Mouse (Mus musculus): ENCODE results near the gene Dcaf11. TPM values are rescaled to one million over a fixed set of nuclear protein-coding genes. Genes with fewer than 3 reads are reported as not detected.

The Dcaf11 gene
- total and polyA plus RNA-seq, 2 experiments from 2014 or later = 94.1 to 97.9 TPM

DNA sequence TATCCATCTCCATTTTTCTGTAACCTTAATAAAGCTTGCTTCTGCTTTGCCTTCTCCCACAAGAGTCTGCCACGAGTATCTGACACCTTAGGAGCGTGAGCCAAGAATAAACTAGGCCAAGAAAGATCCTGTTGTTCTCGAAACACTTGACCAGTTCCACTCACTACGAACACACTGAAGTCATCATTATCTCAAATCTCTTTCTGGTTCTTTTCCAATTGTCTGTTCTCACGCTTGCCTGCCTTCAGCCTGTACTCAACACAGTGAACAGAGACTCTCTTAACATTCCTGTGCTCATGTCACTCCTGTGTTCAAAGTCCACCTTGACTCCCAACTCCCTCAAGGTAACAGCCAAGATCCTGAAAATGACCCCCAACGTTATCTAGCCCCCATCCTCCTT, 53.5 kb downstream of the Dcaf11 start:
- ATAC-seq = no peak
- H3K27me3 ChIP-seq (ENCODE audit: insufficient read depth, low read length) = no peaks in the 10 kb centered on the region
- TF ChIP-seq CTCF (IDR thresholded peaks at IDR 0.05; ENCODE audit: low read depth) = no peak
- H3K4me2 ChIP-seq (ENCODE audit: low read depth, low read length) = no peak overlapping the region
- 65% methylated on average over 6 of the region's 6 CpGs for WGBS
- no peak overlapping the region for H3K9ac ChIP-seq (replicated peaks; ENCODE audit: low read length)
- H3K4me3 ChIP-seq (ENCODE audit: low read length) = no peak overlapping the region
- H3K36me3 ChIP-seq (ENCODE audit: insufficient read depth, low read length) = peaks cover 10% of the 10 kb centered on the region; the same call in 1 of the 2 replicates
- no peak overlapping the region for H3K27ac ChIP-seq
- no peaks in the 10 kb centered on the region for H3K4me1 ChIP-seq (ENCODE audit: insufficient read depth, low read length)
- no peaks in the 10 kb centered on the region for H3K9me3 ChIP-seq (ENCODE audit: low read length)
- no peak for DNase-seq (ENCODE audit: low spot score)

DNA sequence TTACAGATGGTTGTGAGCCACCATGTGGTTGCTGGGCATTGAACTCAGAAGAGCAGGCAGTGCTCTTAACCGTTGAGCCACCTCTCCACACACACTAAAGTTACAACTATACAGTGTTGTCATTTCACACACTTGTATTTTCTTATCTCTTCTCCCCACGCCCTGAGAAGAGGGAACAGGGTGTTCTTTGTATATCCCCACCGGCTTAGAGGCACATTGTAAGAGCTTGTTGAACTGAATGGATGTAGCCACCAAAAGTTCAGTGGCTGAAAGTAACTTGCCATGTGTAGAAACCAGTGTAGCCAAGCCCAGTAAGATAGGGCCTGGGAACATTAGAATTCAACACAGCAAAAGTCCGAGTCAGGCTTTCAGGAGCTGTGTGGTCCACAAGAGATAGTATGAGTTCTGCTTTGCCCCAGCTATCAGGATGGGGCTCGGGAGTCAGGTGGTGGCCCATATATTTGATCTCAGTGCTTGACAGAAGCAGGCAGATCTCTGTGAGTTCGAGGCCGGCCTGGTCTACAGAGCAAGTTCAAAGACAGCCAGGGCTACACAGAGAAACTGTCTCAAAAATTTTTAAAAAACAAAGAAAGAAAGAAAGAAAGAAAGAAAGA, 54.9 kb downstream of the Dcaf11 start:
- H3K27ac ChIP-seq = no peak overlapping the region
- no peak for ATAC-seq
- no peak overlapping the region for H3K4me2 ChIP-seq (ENCODE audit: low read depth, low read length)
- no peak overlapping the region for H3K9ac ChIP-seq (replicated peaks; ENCODE audit: low read length)
- no peak overlapping the region for H3K4me3 ChIP-seq (ENCODE audit: low read length)
- DNase-seq (ENCODE audit: low spot score) = no peak
- H3K9me3 ChIP-seq (ENCODE audit: low read length) = no peaks in the 10 kb centered on the region
- no peak for TF ChIP-seq CTCF (IDR thresholded peaks at IDR 0.05; ENCODE audit: low read depth)
- peaks cover 3% of the 10 kb centered on the region; the same call in 1 of the 2 replicates for H3K36me3 ChIP-seq (ENCODE audit: insufficient read depth, low read length)
- H3K27me3 ChIP-seq (ENCODE audit: insufficient read depth, low read length) = no peaks in the 10 kb centered on the region
- 78% methylated on average over 7 of the region's 7 CpGs for WGBS
- H3K4me1 ChIP-seq (ENCODE audit: insufficient read depth, low read length) = no peaks in the 10 kb centered on the region

DNA sequence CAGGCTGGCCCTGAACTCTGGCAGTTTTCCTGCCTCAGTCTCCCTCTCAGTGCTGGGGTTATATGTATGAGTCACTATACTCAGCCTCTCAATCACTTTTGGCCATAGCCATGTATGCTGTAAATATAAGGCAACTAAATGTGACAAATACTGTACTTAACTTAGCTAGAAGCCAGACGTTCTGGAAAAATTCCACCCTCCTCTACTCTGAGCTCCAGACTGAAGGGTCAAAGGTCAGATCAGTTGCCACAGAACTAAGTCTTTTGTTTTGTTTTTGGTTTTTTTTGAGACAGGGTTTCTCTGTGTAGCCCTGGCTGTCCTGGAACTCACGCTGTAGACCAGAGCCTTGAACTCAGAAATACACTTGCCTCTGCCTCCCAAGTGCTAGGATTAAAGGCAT, 56.1 kb downstream of the Dcaf11 start:
- Histone ChIP-seq H3K27me3 (ENCODE audit: insufficient read depth, low read length) (no peaks in the 10 kb centered on the region), H3K4me1 (ENCODE audit: insufficient read depth, low read length) (no peaks in the 10 kb centered on the region), H3K27ac (no peak overlapping the region), H3K9ac (replicated peaks; ENCODE audit: low read length) (no peak overlapping the region), H3K4me2 (ENCODE audit: low read depth, low read length) (no peak overlapping the region), H3K4me3 (ENCODE audit: low read length) (no peak overlapping the region), H3K36me3 (ENCODE audit: insufficient read depth, low read length) (no peaks in the 10 kb centered on the region), H3K9me3 (ENCODE audit: low read length) (no peaks in the 10 kb centered on the region)
- ATAC-seq (no peak), DNase-seq (ENCODE audit: low spot score) (no peak)
- 42% methylated on average over 2 of the region's 2 CpGs for WGBS
- TF ChIP-seq CTCF (IDR thresholded peaks at IDR 0.05; ENCODE audit: low read depth) = no peak

DNA sequence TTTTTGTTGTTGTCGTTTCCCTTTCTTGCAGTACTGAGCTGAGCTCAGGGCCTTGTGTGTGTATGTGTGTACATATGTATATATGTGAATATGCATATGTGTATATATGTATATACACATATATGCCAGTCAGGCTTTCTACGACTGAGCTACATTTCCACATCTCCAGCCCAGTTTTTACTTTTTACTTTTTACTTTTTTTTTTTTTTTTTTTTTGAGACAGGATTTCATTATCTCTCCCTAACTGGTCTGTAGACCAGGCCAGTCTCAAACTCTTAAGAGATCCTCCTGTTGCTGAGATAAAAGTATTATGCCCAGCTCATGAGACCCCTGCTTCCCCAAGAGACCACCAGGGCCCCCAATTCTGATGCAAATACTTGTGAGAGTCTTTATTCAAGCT, 57.0 kb downstream of the Dcaf11 start:
- Histone ChIP-seq H3K4me3 (ENCODE audit: low read length) (no peak overlapping the region), H3K27ac (no peak overlapping the region), H3K4me2 (ENCODE audit: low read depth, low read length) (no peak overlapping the region), H3K36me3 (ENCODE audit: insufficient read depth, low read length) (no peaks in the 10 kb centered on the region), H3K9me3 (ENCODE audit: low read length) (no peaks in the 10 kb centered on the region), H3K27me3 (ENCODE audit: insufficient read depth, low read length) (no peaks in the 10 kb centered on the region), H3K9ac (replicated peaks; ENCODE audit: low read length) (no peak overlapping the region), H3K4me1 (ENCODE audit: insufficient read depth, low read length) (no peaks in the 10 kb centered on the region)
- no peak for ATAC-seq
- DNase-seq (ENCODE audit: low spot score) = no peak
- no peak for TF ChIP-seq CTCF (IDR thresholded peaks at IDR 0.05; ENCODE audit: low read depth)
- WGBS = 80% methylated on average over 2 of the region's 2 CpGs

DNA sequence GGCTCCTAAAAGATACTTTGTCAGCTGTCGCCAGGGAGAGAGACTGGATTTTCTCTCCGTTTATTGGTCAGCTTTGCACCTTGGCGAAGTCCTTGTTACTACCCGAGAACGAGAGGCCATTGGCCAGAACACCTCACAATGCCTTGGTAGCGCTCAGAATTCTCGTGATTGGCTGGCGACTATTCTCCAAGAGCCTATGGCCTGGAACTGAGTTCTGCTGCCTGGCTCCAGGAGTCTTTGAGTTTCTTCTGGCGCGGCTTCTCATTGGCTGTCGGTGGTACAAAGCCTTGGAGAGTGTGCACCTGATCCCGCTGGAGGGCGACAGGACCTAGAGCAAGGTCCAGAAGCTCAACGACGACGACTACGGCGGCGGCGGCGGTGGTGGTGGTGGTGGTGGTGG, 58.0 kb downstream of the Dcaf11 start, which contains the start of gene Rec8:
Gene Rec8, plus strand, starts transcription at position 216 of the 400 bp plus-strand sequence.
- H3K27ac ChIP-seq = peak within 1 kb of the TSS; percentile 48; the same call in 1 of the 2 replicates
- H3K27me3 ChIP-seq (ENCODE audit: insufficient read depth, low read length) = no peaks in the 10 kb centered on the region
- H3K4me2 ChIP-seq (ENCODE audit: low read depth, low read length) = peak within 1 kb of the TSS; percentile 35; the same call in 1 of the 2 replicates
- 16% methylated on average over 21 of the region's 21 CpGs for WGBS
- ATAC-seq = peak; percentile 86
- peak within 1 kb of the TSS; percentile 21 for H3K4me3 ChIP-seq (ENCODE audit: low read length)
- H3K36me3 ChIP-seq (ENCODE audit: insufficient read depth, low read length) = no peaks in the 10 kb centered on the region
- DNase-seq (ENCODE audit: low spot score) = peak; percentile 74
- H3K4me1 ChIP-seq (ENCODE audit: insufficient read depth, low read length) = no peaks in the 10 kb centered on the region
- TF ChIP-seq CTCF (IDR thresholded peaks at IDR 0.05; ENCODE audit: low read depth) = peak; percentile 32
- H3K9ac ChIP-seq (replicated peaks; ENCODE audit: low read length) = peak within 1 kb of the TSS; percentile 30; the same call in 1 of the 2 replicates
- H3K9me3 ChIP-seq (ENCODE audit: low read length) = no peaks in the 10 kb centered on the region

DNA sequence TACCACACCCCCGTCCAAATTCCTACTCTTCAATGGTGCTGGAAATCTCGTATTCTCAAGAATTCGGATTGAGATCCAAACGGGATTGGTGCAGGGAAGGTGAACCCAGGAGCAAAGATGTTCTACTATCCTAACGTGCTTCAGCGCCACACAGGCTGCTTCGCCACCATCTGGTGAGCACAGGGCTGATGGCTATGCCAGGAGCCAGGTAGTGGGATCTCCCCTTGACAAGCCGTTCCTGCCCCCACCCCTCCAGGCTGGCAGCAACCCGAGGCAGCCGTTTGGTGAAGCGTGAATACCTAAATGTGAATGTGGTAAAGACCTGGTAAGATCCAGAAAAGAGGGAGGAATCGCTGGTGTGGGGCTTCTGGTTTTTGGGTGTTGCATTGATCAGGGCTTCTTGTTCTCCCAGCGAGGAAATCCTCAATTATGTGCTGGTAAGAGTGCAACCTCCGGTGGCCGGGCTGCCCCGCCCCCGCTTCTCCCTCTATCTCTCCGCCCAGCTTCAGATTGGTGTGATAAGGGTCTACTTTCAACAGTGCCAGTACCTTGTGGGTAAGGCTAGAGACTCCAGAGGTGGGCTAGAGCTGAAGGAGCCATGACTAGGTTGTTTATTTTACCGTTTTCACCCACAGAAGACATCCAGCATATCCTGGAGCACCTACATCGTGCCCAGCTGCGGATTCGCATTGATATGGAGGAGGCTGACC, 58.8 kb downstream of the Dcaf11 start:
- Histone ChIP-seq H3K27ac (peak overlapping the region; percentile 48; the same call in 1 of the 2 replicates), H3K4me1 (ENCODE audit: insufficient read depth, low read length) (no peaks in the 10 kb centered on the region), H3K36me3 (ENCODE audit: insufficient read depth, low read length) (no peaks in the 10 kb centered on the region), H3K4me3 (ENCODE audit: low read length) (peak overlapping the region; percentile 21), H3K9ac (replicated peaks; ENCODE audit: low read length) (peak overlapping the region; percentile 30; the same call in 1 of the 2 replicates), H3K9me3 (ENCODE audit: low read length) (no peaks in the 10 kb centered on the region), H3K4me2 (ENCODE audit: low read depth, low read length) (peak overlapping the region; percentile 35; the same call in 1 of the 2 replicates), H3K27me3 (ENCODE audit: insufficient read depth, low read length) (no peaks in the 10 kb centered on the region)
- TF ChIP-seq CTCF (IDR thresholded peaks at IDR 0.05; ENCODE audit: low read depth) = no peak
- peak; percentile 47; the same call in 1 of the 2 replicates for ATAC-seq
- 52% methylated on average over 22 of the region's 22 CpGs for WGBS
- peak; percentile 24 for DNase-seq (ENCODE audit: low spot score)

Other genes with a start within 250 kb of the Dcaf11 start
- 15.8 and 18.4 TPM in 2 replicates for gene Dhrs4, start 81.2 kb upstream of the Dcaf11 start, total RNA-seq (2014; rRNA removed)
- 28.1 and 29.6 TPM in 2 replicates for gene Dhrs4, start 81.2 kb upstream of the Dcaf11 start, polyA plus RNA-seq (2015; fragmentation: Nextera tagmentation; extraction: Ambion mirVana)
- gene Carmil3, start 69.4 kb upstream of the Dcaf11 start, total RNA-seq (2014; rRNA removed) = 90.5 and 120 TPM in 2 replicates
- 23.8 and 25.2 TPM in 2 replicates for gene Carmil3, start 69.4 kb upstream of the Dcaf11 start, polyA plus RNA-seq (2015; fragmentation: Nextera tagmentation; extraction: Ambion mirVana)
- gene Cpne6, start 49.6 kb upstream of the Dcaf11 start, total RNA-seq (2014; rRNA removed) = 8.3 and 19.7 TPM in 2 replicates
- 25.3 and 28.0 TPM in 2 replicates for gene Cpne6, start 49.6 kb upstream of the Dcaf11 start, polyA plus RNA-seq (2015; fragmentation: Nextera tagmentation; extraction: Ambion mirVana)
- 4.4 and 7.1 TPM in 2 replicates for gene Nrl, start 35.0 kb upstream of the Dcaf11 start, total RNA-seq (2014; rRNA removed)
- 0.23 and 0.33 TPM in 2 replicates for gene Nrl, start 35.0 kb upstream of the Dcaf11 start, polyA plus RNA-seq (2015; fragmentation: Nextera tagmentation; extraction: Ambion mirVana)
- gene Pck2, start 19.7 kb upstream of the Dcaf11 start, total RNA-seq (2014; rRNA removed) = 30.5 and 32.0 TPM in 2 replicates
- 19.9 and 22.5 TPM in 2 replicates for gene Pck2, start 19.7 kb upstream of the Dcaf11 start, polyA plus RNA-seq (2015; fragmentation: Nextera tagmentation; extraction: Ambion mirVana)
- not detected in 2 replicates for gene A730061H03Rik, start 400 bp downstream of the Dcaf11 start, total RNA-seq (2014; rRNA removed)
- gene A730061H03Rik, start 400 bp downstream of the Dcaf11 start, polyA plus RNA-seq (2015; fragmentation: Nextera tagmentation; extraction: Ambion mirVana) = 0.55 TPM in 1 of 2 replicates, not detected in the other
- 2.9 TPM in 1 of 2 replicates, not detected in the other for gene Fitm1, start 15.6 kb downstream of the Dcaf11 start, total RNA-seq (2014; rRNA removed)
- 0.25 TPM in 1 of 2 replicates, not detected in the other for gene Fitm1, start 15.6 kb downstream of the Dcaf11 start, polyA plus RNA-seq (2015; fragmentation: Nextera tagmentation; extraction: Ambion mirVana)
- 86.5 and 128 TPM in 2 replicates for gene Psme1, start 18.1 kb downstream of the Dcaf11 start, total RNA-seq (2014; rRNA removed)
- 226 and 244 TPM in 2 replicates for gene Psme1, start 18.1 kb downstream of the Dcaf11 start, polyA plus RNA-seq (2015; fragmentation: Nextera tagmentation; extraction: Ambion mirVana)
- gene Emc9, start 25.3 kb downstream of the Dcaf11 start, total RNA-seq (2014; rRNA removed) = 26.6 and 51.6 TPM in 2 replicates
- gene Emc9, start 25.3 kb downstream of the Dcaf11 start, polyA plus RNA-seq (2015; fragmentation: Nextera tagmentation; extraction: Ambion mirVana) = 79.0 and 82.2 TPM in 2 replicates
- gene Psme2, start 31.1 kb downstream of the Dcaf11 start, total RNA-seq (2014; rRNA removed) = 51.9 and 57.6 TPM in 2 replicates
- 163 and 208 TPM in 2 replicates for gene Psme2, start 31.1 kb downstream of the Dcaf11 start, polyA plus RNA-seq (2015; fragmentation: Nextera tagmentation; extraction: Ambion mirVana)
- gene Rnf31, start 31.7 kb downstream of the Dcaf11 start, total RNA-seq (2014; rRNA removed) = 23.6 and 25.5 TPM in 2 replicates
- gene Rnf31, start 31.7 kb downstream of the Dcaf11 start, polyA plus RNA-seq (2015; fragmentation: Nextera tagmentation; extraction: Ambion mirVana) = 21.0 and 21.2 TPM in 2 replicates
- gene Irf9, start 43.6 kb downstream of the Dcaf11 start, total RNA-seq (2014; rRNA removed) = 14.8 and 18.4 TPM in 2 replicates
- 7.3 and 10.1 TPM in 2 replicates for gene Irf9, start 43.6 kb downstream of the Dcaf11 start, polyA plus RNA-seq (2015; fragmentation: Nextera tagmentation; extraction: Ambion mirVana)
- gene Rec8, start 58.0 kb downstream of the Dcaf11 start, total RNA-seq (2014; rRNA removed) = 11.6 and 12.8 TPM in 2 replicates
- 12.2 and 14.1 TPM in 2 replicates for gene Rec8, start 58.0 kb downstream of the Dcaf11 start, polyA plus RNA-seq (2015; fragmentation: Nextera tagmentation; extraction: Ambion mirVana)
- gene Ipo4, start 76.0 kb downstream of the Dcaf11 start, total RNA-seq (2014; rRNA removed) = 120 and 132 TPM in 2 replicates
- 92.5 and 106 TPM in 2 replicates for gene Ipo4, start 76.0 kb downstream of the Dcaf11 start, polyA plus RNA-seq (2015; fragmentation: Nextera tagmentation; extraction: Ambion mirVana)
- 2.8 and 7.9 TPM in 2 replicates for gene Gm49378, start 77.9 kb downstream of the Dcaf11 start, total RNA-seq (2014; rRNA removed)
- gene Gm49378, start 77.9 kb downstream of the Dcaf11 start, polyA plus RNA-seq (2015; fragmentation: Nextera tagmentation; extraction: Ambion mirVana) = 1.0 and 1.4 TPM in 2 replicates
- gene Tm9sf1, start 83.8 kb downstream of the Dcaf11 start, total RNA-seq (2014; rRNA removed) = 55.3 and 59.3 TPM in 2 replicates
- gene Tm9sf1, start 83.8 kb downstream of the Dcaf11 start, polyA plus RNA-seq (2015; fragmentation: Nextera tagmentation; extraction: Ambion mirVana) = 59.7 and 62.8 TPM in 2 replicates
- gene Tssk4, start 90.2 kb downstream of the Dcaf11 start, total RNA-seq (2014; rRNA removed) = 0.32 and 1.3 TPM in 2 replicates
- 0.24 and 0.28 TPM in 2 replicates for gene Tssk4, start 90.2 kb downstream of the Dcaf11 start, polyA plus RNA-seq (2015; fragmentation: Nextera tagmentation; extraction: Ambion mirVana)
- gene Mdp1, start 100.5 kb downstream of the Dcaf11 start, total RNA-seq (2014; rRNA removed) = 40.6 and 45.1 TPM in 2 replicates
- 70.6 and 70.8 TPM in 2 replicates for gene Mdp1, start 100.5 kb downstream of the Dcaf11 start, polyA plus RNA-seq (2015; fragmentation: Nextera tagmentation; extraction: Ambion mirVana)
- 17.5 and 24.3 TPM in 2 replicates for gene Gmpr2, start 111.9 kb downstream of the Dcaf11 start, total RNA-seq (2014; rRNA removed)
- gene Gmpr2, start 111.9 kb downstream of the Dcaf11 start, polyA plus RNA-seq (2015; fragmentation: Nextera tagmentation; extraction: Ambion mirVana) = 36.9 and 37.6 TPM in 2 replicates
- 128 and 143 TPM in 2 replicates for gene Nedd8, start 112.1 kb downstream of the Dcaf11 start, total RNA-seq (2014; rRNA removed)
- gene Nedd8, start 112.1 kb downstream of the Dcaf11 start, polyA plus RNA-seq (2015; fragmentation: Nextera tagmentation; extraction: Ambion mirVana) = 629 TPM in 2 replicates
- gene Tinf2, start 121.8 kb downstream of the Dcaf11 start, total RNA-seq (2014; rRNA removed) = 18.7 and 21.9 TPM in 2 replicates
- gene Tinf2, start 121.8 kb downstream of the Dcaf11 start, polyA plus RNA-seq (2015; fragmentation: Nextera tagmentation; extraction: Ambion mirVana) = 23.8 and 27.3 TPM in 2 replicates
- gene Tgm1, start 153.9 kb downstream of the Dcaf11 start, total RNA-seq (2014; rRNA removed) = 0.10 and 0.11 TPM in 2 replicates
- gene Tgm1, start 153.9 kb downstream of the Dcaf11 start, polyA plus RNA-seq (2015; fragmentation: Nextera tagmentation; extraction: Ambion mirVana) = 0.06 and 0.16 TPM in 2 replicates
- gene Rabggta, start 162.3 kb downstream of the Dcaf11 start, total RNA-seq (2014; rRNA removed) = 78.7 and 83.8 TPM in 2 replicates
- gene Rabggta, start 162.3 kb downstream of the Dcaf11 start, polyA plus RNA-seq (2015; fragmentation: Nextera tagmentation; extraction: Ambion mirVana) = 50.4 and 51.9 TPM in 2 replicates
- gene Dhrs1, start 185.7 kb downstream of the Dcaf11 start, total RNA-seq (2014; rRNA removed) = 62.0 and 69.2 TPM in 2 replicates
- 86.0 and 88.3 TPM in 2 replicates for gene Dhrs1, start 185.7 kb downstream of the Dcaf11 start, polyA plus RNA-seq (2015; fragmentation: Nextera tagmentation; extraction: Ambion mirVana)
- gene Nop9, start 185.7 kb downstream of the Dcaf11 start, total RNA-seq (2014; rRNA removed) = 19.9 and 28.9 TPM in 2 replicates
- gene Nop9, start 185.7 kb downstream of the Dcaf11 start, polyA plus RNA-seq (2015; fragmentation: Nextera tagmentation; extraction: Ambion mirVana) = 23.0 and 23.5 TPM in 2 replicates
- gene Cideb, start 198.5 kb downstream of the Dcaf11 start, total RNA-seq (2014; rRNA removed) = 1.9 TPM in 1 of 2 replicates, not detected in the other
- 0.75 and 0.81 TPM in 2 replicates for gene Cideb, start 198.5 kb downstream of the Dcaf11 start, polyA plus RNA-seq (2015; fragmentation: Nextera tagmentation; extraction: Ambion mirVana)
- gene Ltb4r2, start 201.4 kb downstream of the Dcaf11 start, total RNA-seq (2014; rRNA removed) = 0.16 and 0.32 TPM in 2 replicates
- 0.69 and 0.78 TPM in 2 replicates for gene Ltb4r2, start 201.4 kb downstream of the Dcaf11 start, polyA plus RNA-seq (2015; fragmentation: Nextera tagmentation; extraction: Ambion mirVana)
- gene Ltb4r1, start 206.0 kb downstream of the Dcaf11 start, total RNA-seq (2014; rRNA removed) = 0.43 and 0.52 TPM in 2 replicates
- gene Ltb4r1, start 206.0 kb downstream of the Dcaf11 start, polyA plus RNA-seq (2015; fragmentation: Nextera tagmentation; extraction: Ambion mirVana) = 0.64 and 0.71 TPM in 2 replicates
- gene Adcy4, start 224.1 kb downstream of the Dcaf11 start, total RNA-seq (2014; rRNA removed) = 5.6 and 5.8 TPM in 2 replicates
- 1.7 and 2.8 TPM in 2 replicates for gene Adcy4, start 224.1 kb downstream of the Dcaf11 start, polyA plus RNA-seq (2015; fragmentation: Nextera tagmentation; extraction: Ambion mirVana)
- gene Ripk3, start 228.9 kb downstream of the Dcaf11 start, total RNA-seq (2014; rRNA removed) = 0.42 and 1.7 TPM in 2 replicates
- 1.7 and 2.0 TPM in 2 replicates for gene Ripk3, start 228.9 kb downstream of the Dcaf11 start, polyA plus RNA-seq (2015; fragmentation: Nextera tagmentation; extraction: Ambion mirVana)

Data from hindbrain, postnatal 0 days (tissue).